ENCODE assay signal across 8 mouse cellular contexts in genomic region chr9:69455391-69455790, GRCm38 (mm10). TPM values are rescaled to one million over a fixed set of nuclear protein-coding genes. Genes with fewer than 3 reads are reported as not detected.
DNase-seq lines count a peak whose midpoint lies in the region; ATAC-seq and TF ChIP-seq lines count a peak whose summit lies in the region.

No protein-coding gene starts in this region.

- intact Hi-C loops in heart, postnatal 14 days (cut with DNase I) = no loop called here

- H3K36me3 ChIP-seq in hindbrain, postnatal 0 days (ENCODE audit: insufficient read depth, low read length) = no peaks in the 10 kb centered on the region

- TF ChIP-seq CTCF in hindbrain, postnatal 0 days (IDR thresholded peaks at IDR 0.05; ENCODE audit: low read depth) = no peak
- no peak for TF ChIP-seq CTCF in lung, adult 2 months (IDR thresholded peaks at IDR 0.05; ENCODE audit: insufficient read depth, low read length)

- no peaks in the 10 kb centered on the region for H3K9me3 ChIP-seq in hindbrain, postnatal 0 days (ENCODE audit: low read length)

- peaks cover 21% of the 10 kb centered on the region for H3K4me1 ChIP-seq in hindbrain, postnatal 0 days (ENCODE audit: insufficient read depth, low read length)
- H3K4me1 ChIP-seq in lung, adult 2 months (ENCODE audit: control insufficient read depth, insufficient read depth, low read length) = peaks cover 37% of the 10 kb centered on the region

- no peak for ATAC-seq in hindbrain, postnatal 0 days

- peak overlapping the region; percentile 65; the same call in 1 of the 2 replicates for H3K4me2 ChIP-seq in hindbrain, postnatal 0 days (ENCODE audit: low read depth, low read length)

- H3K4me3 ChIP-seq in hindbrain, postnatal 0 days (ENCODE audit: low read length) = peak overlapping the region; percentile 46; the same call in 1 of the 2 replicates
- peak overlapping the region; percentile 58 for H3K4me3 ChIP-seq in lung, adult 2 months (replicated peaks; ENCODE audit: extremely low read depth, low read depth, low read length)

- no peaks in the 10 kb centered on the region for H3K27me3 ChIP-seq in hindbrain, postnatal 0 days (ENCODE audit: insufficient read depth, low read length)

- TF ChIP-seq POLR2A in lung, adult 2 months (IDR thresholded peaks at IDR 0.05; ENCODE audit: borderline replicate concordance, extremely low read depth, low read depth, low read length) = peak; percentile 41; the same call in 1 of the 2 replicates

- 55% methylated on average over 4 of the region's 4 CpGs for WGBS in hindbrain, postnatal 0 days
- 3% methylated on average over 4 of the region's 4 CpGs for WGBS in lung, adult 2 months

- H3K9ac ChIP-seq in hindbrain, postnatal 0 days (replicated peaks; ENCODE audit: low read length) = no peak overlapping the region

- H3K27ac ChIP-seq in hindbrain, postnatal 0 days = peak overlapping the region; percentile 51

- peak; percentile 98 for DNase-seq in heart, adult 11 months
- no peak for DNase-seq in heart, postnatal 14 days
- DNase-seq in R1 (ENCODE audit: low read depth, low spot score) = peak; percentile 37
- DNase-seq in hindbrain, postnatal 0 days (ENCODE audit: low spot score) = no peak
- DNase-seq in lung, adult 2 months = no peak
- no peak for DNase-seq in layer of hippocampus, postnatal 10 days (ENCODE audit: low spot score in 2 of 2)
- no peak for DNase-seq in frontal cortex, postnatal 25 days (ENCODE audit: low spot score in 2 of 2)
- DNase-seq in spleen, postnatal 14 days (ENCODE audit: low spot score in 2 of 2) = no peak

RNA-seq across cellular contexts. Expression of gene Anxa2, which starts 2.0 kb away (rescaled TPM):
- total RNA-seq in heart, postnatal 14 days (2021) = 100 to 1,000 TPM; 119 to 146 TPM
- total RNA-seq in hindbrain, postnatal 0 days (2014; rRNA removed) = 69.6 and 73.4 TPM in 2 replicates
- 107 and 108 TPM in 2 replicates for polyA plus RNA-seq in hindbrain, postnatal 0 days (2015; fragmentation: Nextera tagmentation; extraction: Ambion mirVana)
- polyA plus RNA-seq in lung, adult 2 months (2012; rRNA removed) = 352 and 457 TPM in 2 replicates
- total RNA-seq in layer of hippocampus, postnatal 10 days (2021) = 10 to 100 TPM; 17.7 to 19.2 TPM

RNA-seq across cellular contexts. Expression of gene Ice2, which starts 57.7 kb away (rescaled TPM):
- total RNA-seq in heart, postnatal 14 days (2021) = 1 to 10 TPM; 8.6 to 8.8 TPM
- 3.7 and 9.1 TPM in 2 replicates for total RNA-seq in hindbrain, postnatal 0 days (2014; rRNA removed)
- polyA plus RNA-seq in hindbrain, postnatal 0 days (2015; fragmentation: Nextera tagmentation; extraction: Ambion mirVana) = 7.3 TPM in 2 replicates
- polyA plus RNA-seq in lung, adult 2 months (2012; rRNA removed) = 1.8 and 2.9 TPM in 2 replicates
- total RNA-seq in layer of hippocampus, postnatal 10 days (2021) = 10 to 100 TPM; 10.9 to 13.2 TPM

Comparison
In these comparisons a context has a peak if more than half of its experiments do, and no peak if none do; other contexts are left out.
1. DNase-seq: peak in heart, adult 11 months (single experiment) and R1 (single experiment); none in heart, postnatal 14 days (0 of 2), hindbrain, postnatal 0 days (single experiment), lung, adult 2 months (single experiment), layer of hippocampus, postnatal 10 days (0 of 2), frontal cortex, postnatal 25 days (0 of 2) and spleen, postnatal 14 days (0 of 2).